Mouse (Mus musculus): Measurements from ENCODE around the gene Ly86.

- TF ChIP-seq CTCF (IDR thresholded peaks at IDR 0.05; ENCODE audit: low read depth) (no peak), EP300 (IDR thresholded peaks at IDR 0.05; ENCODE audit: low read depth) (no peak)
Observed at GRCm38 (mm10) chr13:37426578-37427336, 81.7 kb downstream of the Ly86 start.
